Mouse (Mus musculus) midbrain, embryonic 14.5 days (tissue): ENCODE measurements around the gene Tnfrsf8. TPM values are rescaled to one million over a fixed set of nuclear protein-coding genes. Genes with fewer than 3 reads are reported as not detected.

Experiments used
- ATAC-seq: fragments of 200-750 bp; cut with Nextera tagmentation; 2 replicates; pipeline ENCODE4 v1.8.0; 2017; ENCODE audit warnings: moderate number of reproducible peaks, moderate library complexity; ENCODE audit not compliant: low FRiP score, low TSS enrichment
- DNase-seq: peaks from one replicate; pipeline ENCODE4 v3.0.0-alpha.2; 2015
- H3K27ac ChIP-seq: fragments of 300-500 bp; sonication (generic); replicated peaks from 2 replicates; pipeline ENCODE4 v1.5.1; 2014; ENCODE audit warnings: mild to moderate bottlenecking, low read depth, low read length, moderate library complexity
- H3K27me3 ChIP-seq: fragments of 300-500 bp; sonication (generic); 2 replicates; pipeline ENCODE4 v1.6.1; 2014; ENCODE audit warnings: low read length, control low read depth, mixed read lengths; ENCODE audit not compliant: control insufficient read depth, insufficient read depth
- H3K36me3 ChIP-seq: fragments of 300-500 bp; sonication (generic); 2 replicates; pipeline ENCODE4 v1.6.1; 2014; ENCODE audit warnings: low read length, control low read depth; ENCODE audit not compliant: control insufficient read depth, insufficient read depth
- H3K4me1 ChIP-seq: fragments of 300-500 bp; sonication (generic); 2 replicates; pipeline ENCODE4 v1.6.1; 2014; ENCODE audit warnings: mild to moderate bottlenecking, antibody characterized with exemption, low read length, control low read depth; ENCODE audit not compliant: control insufficient read depth, insufficient read depth
- H3K4me2 ChIP-seq: fragments of 300-500 bp; sonication (generic); 2 replicates; pipeline ENCODE4 v1.6.1; 2014; ENCODE audit warnings: mild to moderate bottlenecking, low read length, moderate library complexity
- H3K4me3 ChIP-seq: fragments of 300-500 bp; sonication (generic); replicated peaks from 2 replicates; pipeline ENCODE4 v1.5.1; 2014; ENCODE audit warnings: low read depth, low read length
- H3K9ac ChIP-seq: fragments of 300-500 bp; sonication (generic); replicated peaks from 2 replicates; pipeline ENCODE4 v1.6.1; 2014; ENCODE audit warnings: mild to moderate bottlenecking, low read length, moderate library complexity
- H3K9me3 ChIP-seq: fragments of 300-500 bp; sonication (generic); 2 replicates; pipeline ENCODE4 v1.6.1; 2016; ENCODE audit warnings: low read length, control low read depth, mixed read lengths; ENCODE audit not compliant: control insufficient read depth
- WGBS: fragments of 180-500 bp; shearing (Covaris S2); extraction: QIAGEN DNeasy Blood & Tissue Kit; methylation state at CpG from one replicate; pipeline ENCODE4 v1.1.7; 2014; 5-methylcytosine and 5-hydroxymethylcytosine counted together
- polyA plus RNA-seq: library from polyadenylated mRNA; unstranded; fragments of >200 nt; fragmentation: Nextera tagmentation; extraction: Ambion mirVana; gene quantifications from 2 replicates; pipeline ENCODE4 v1.2.1, GENCODE M21; 2014

The Tnfrsf8 gene
- polyA plus RNA-seq, 1 experiment from 2014 or later, result 0.29 TPM

- Histone ChIP-seq H3K4me2 (no peak overlapping the region), H3K27me3 (no peaks in the 10 kb centered on the region), H3K36me3 (no peaks in the 10 kb centered on the region), H3K9ac (no peak overlapping the region), H3K27ac (no peak overlapping the region), H3K4me1 (no peaks in the 10 kb centered on the region), H3K9me3 (no peaks in the 10 kb centered on the region), H3K4me3 (no peak overlapping the region)
- DNase-seq (no peak), ATAC-seq (no peak)
- WGBS, result 83% methylated on average over 6 of the region's 6 CpGs
These were observed 34.0 kb downstream of the Tnfrsf8 start for GRCm38 (mm10) chr4:145280966-145281365.

GRCm38 (mm10) chr4:145278724-145279370 is 36.1 kb downstream of the Tnfrsf8 start:
- H3K27me3 ChIP-seq, result no peaks in the 10 kb centered on the region
- no peak overlapping the region for H3K9ac ChIP-seq
- H3K4me2 ChIP-seq, result no peak overlapping the region
- no peak overlapping the region for H3K4me3 ChIP-seq
- H3K27ac ChIP-seq, result no peak overlapping the region
- H3K4me1 ChIP-seq, result no peaks in the 10 kb centered on the region
- no peak for ATAC-seq
- 81% methylated on average over 3 of the region's 3 CpGs for WGBS
- no peaks in the 10 kb centered on the region for H3K9me3 ChIP-seq
- H3K36me3 ChIP-seq, result no peaks in the 10 kb centered on the region
- DNase-seq, result no peak

- Histone ChIP-seq H3K27me3 (no peaks in the 10 kb centered on the region), H3K4me2 (no peak overlapping the region), H3K36me3 (no peaks in the 10 kb centered on the region), H3K4me3 (no peak overlapping the region), H3K4me1 (no peaks in the 10 kb centered on the region), H3K27ac (no peak overlapping the region), H3K9ac (no peak overlapping the region), H3K9me3 (no peaks in the 10 kb centered on the region)
- DNase-seq (no peak), ATAC-seq (no peak)
- WGBS, result 94% methylated on average over 2 of the region's 2 CpGs
These were observed 36.7 kb downstream of the Tnfrsf8 start for GRCm38 (mm10) chr4:145278231-145278630.

GRCm38 (mm10) chr4:145276368-145277249 is 38.4 kb downstream of the Tnfrsf8 start:
- no peak for DNase-seq
- 83% methylated on average over 6 of the region's 6 CpGs for WGBS
- H3K4me1 ChIP-seq, result no peaks in the 10 kb centered on the region

GRCm38 (mm10) chr4:145274887-145275286 is 40.1 kb downstream of the Tnfrsf8 start:
- Histone ChIP-seq H3K4me3 (no peak overlapping the region), H3K4me2 (no peak overlapping the region), H3K36me3 (no peaks in the 10 kb centered on the region), H3K27ac (no peak overlapping the region), H3K27me3 (no peaks in the 10 kb centered on the region), H3K9ac (no peak overlapping the region), H3K4me1 (no peaks in the 10 kb centered on the region), H3K9me3 (no peaks in the 10 kb centered on the region)
- WGBS, result 92% methylated on average over 5 of the region's 5 CpGs
- ATAC-seq, result no peak
- DNase-seq, result no peak

More at GRCm38 (mm10) chr4:145276368-145277249, 38.4 kb downstream of the Tnfrsf8 start:
- no peak for ATAC-seq
- Histone ChIP-seq H3K4me2 (no peak overlapping the region), H3K27ac (no peak overlapping the region), H3K36me3 (no peaks in the 10 kb centered on the region), H3K27me3 (no peaks in the 10 kb centered on the region), H3K9me3 (no peaks in the 10 kb centered on the region), H3K9ac (no peak overlapping the region), H3K4me3 (no peak overlapping the region)

GRCm38 (mm10) chr4:145273923-145274322 is 41.0 kb downstream of the Tnfrsf8 start:
- DNase-seq (no peak), ATAC-seq (no peak)
- no peaks in the 10 kb centered on the region for H3K27me3 ChIP-seq
- no peaks in the 10 kb centered on the region for H3K4me1 ChIP-seq
- H3K9ac ChIP-seq, result no peak overlapping the region
- H3K4me3 ChIP-seq, result no peak overlapping the region
- H3K36me3 ChIP-seq, result no peaks in the 10 kb centered on the region
- no peak overlapping the region for H3K27ac ChIP-seq
- 90% methylated on average over 5 of the region's 5 CpGs for WGBS
- H3K9me3 ChIP-seq, result no peaks in the 10 kb centered on the region
- H3K4me2 ChIP-seq, result no peak overlapping the region

- H3K4me2 ChIP-seq, result no peak overlapping the region
- WGBS, result 85% methylated on average over 1 of the region's 1 CpGs
These were observed 42.2 kb downstream of the Tnfrsf8 start for GRCm38 (mm10) chr4:145272763-145273162.

GRCm38 (mm10) chr4:145271634-145272033 is 43.3 kb downstream of the Tnfrsf8 start:
- H3K4me1 ChIP-seq, result no peaks in the 10 kb centered on the region
- no peak for ATAC-seq
- H3K27me3 ChIP-seq, result no peaks in the 10 kb centered on the region
- H3K4me3 ChIP-seq, result no peak overlapping the region
- no peaks in the 10 kb centered on the region for H3K9me3 ChIP-seq
- no peak for DNase-seq
- H3K36me3 ChIP-seq, result no peaks in the 10 kb centered on the region
- H3K4me2 ChIP-seq, result no peak overlapping the region
- H3K9ac ChIP-seq, result no peak overlapping the region
- H3K27ac ChIP-seq, result no peak overlapping the region
- 79% methylated on average over 4 of the region's 4 CpGs for WGBS

More at GRCm38 (mm10) chr4:145272763-145273162, 42.2 kb downstream of the Tnfrsf8 start:
- Histone ChIP-seq H3K27ac (no peak overlapping the region), H3K4me3 (no peak overlapping the region), H3K36me3 (no peaks in the 10 kb centered on the region), H3K4me1 (no peaks in the 10 kb centered on the region), H3K9ac (no peak overlapping the region), H3K9me3 (no peaks in the 10 kb centered on the region), H3K27me3 (no peaks in the 10 kb centered on the region)
- ATAC-seq (no peak), DNase-seq (no peak)
